In the genomic region with DNA sequence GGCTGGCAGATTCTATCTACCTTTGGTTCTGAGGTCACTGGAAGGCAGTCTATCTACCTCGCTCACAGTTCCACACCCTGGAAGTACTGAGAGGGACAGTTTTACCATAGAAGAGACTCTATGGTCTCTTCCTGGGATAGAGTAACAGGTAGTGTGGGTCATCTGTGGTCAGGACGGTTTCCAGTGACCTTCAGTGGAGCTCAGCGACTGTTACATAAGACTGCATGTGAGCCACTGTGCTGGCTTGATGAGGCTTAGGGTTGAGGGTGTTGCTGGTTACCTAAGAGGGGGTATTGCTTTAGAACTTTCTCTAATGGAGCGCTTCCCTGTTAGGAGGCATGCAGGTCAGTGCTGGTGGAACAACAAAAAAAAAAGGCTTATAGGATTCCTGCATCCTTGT, we compare ENCODE assay signal across 28 mouse cellular contexts.
A peak's percentile ranks its signal among the peaks of the same experiment; 100 is the strongest.
DNase-seq lines count a peak whose midpoint lies in the region; ATAC-seq and TF ChIP-seq lines count a peak whose summit lies in the region.
"Had no signal": no experiment of that assay in that cellular context is flagged by ENCODE, and none has a peak within 500 bp of the region (broad histone marks: within the 10 kb centered on the region; RNA-seq: fewer than 3 reads in every experiment).

No protein-coding gene starts in this region.

- no peaks in the 10 kb centered on the region for H3K36me3 ChIP-seq in kidney, embryonic 15.5 days
- no peaks in the 10 kb centered on the region for H3K36me3 ChIP-seq in stomach, postnatal 0 days (ENCODE audit: control insufficient read depth, insufficient read depth, low read length)
- H3K36me3 ChIP-seq: forebrain, embryonic 10.5 days; G1E; heart, embryonic 12.5 days; heart, embryonic 15.5 days; hindbrain, embryonic 10.5 days; hindbrain, embryonic 13.5 days had no signal

- DNase-seq in kidney, adult 11 months, result peak; percentile 39
- no peak for DNase-seq in kidney, postnatal 4 days
- peak; percentile 19 to 35 for DNase-seq in kidney, adult 8-10 months
- peak; percentile 50 for DNase-seq in 416B (ENCODE audit: low read depth)
- DNase-seq in stomach, postnatal 0 days (ENCODE audit: low spot score), result no peak
- DNase-seq: adrenal gland, postnatal 10 days; adrenal gland, postnatal 36 days; B cell, adult 2 months; cerebellum, adult 18-20 months; cerebellum, adult 9-10 months; cerebellum, postnatal 14 days; gastrocnemius, postnatal 10 days; gastrocnemius, postnatal 36 days; heart, adult 11 months; heart, postnatal 10 days; heart, postnatal 36 days had no signal

- TF ChIP-seq CTCF in stomach, postnatal 0 days (IDR thresholded peaks at IDR 0.05; ENCODE audit: low read depth), result no peak

- no peaks in the 10 kb centered on the region for H3K27me3 ChIP-seq in kidney, embryonic 15.5 days
- no peaks in the 10 kb centered on the region for H3K27me3 ChIP-seq in stomach, postnatal 0 days (ENCODE audit: control insufficient read depth, insufficient read depth, low read length)
- H3K27me3 ChIP-seq: CH12.LX; heart, embryonic 15.5 days; Patski had no signal

- no peak for ATAC-seq in kidney, embryonic 15.5 days (replicated peaks; ENCODE audit: low FRiP score)
- 0 out of 2 replicates have a peak, but pooled peaks have one; percentile 29 for ATAC-seq in megakaryocyte progenitor cell, adult 5-6 weeks (replicated peaks; ENCODE audit: poor library complexity)
- no peak for ATAC-seq in stomach, postnatal 0 days (ENCODE audit: low FRiP score, low TSS enrichment)
- ATAC-seq: forebrain, embryonic 13.5 days; forebrain, embryonic 16.5 days; Patski had no signal

- H3K9me3 ChIP-seq in kidney, embryonic 15.5 days (replicated peaks), result no peaks in the 10 kb centered on the region
- no peaks in the 10 kb centered on the region for H3K9me3 ChIP-seq in stomach, postnatal 0 days (ENCODE audit: control insufficient read depth, low read length)
- H3K9me3 ChIP-seq: forebrain, embryonic 10.5 days; forebrain, embryonic 13.5 days; G1E; heart, embryonic 12.5 days; heart, embryonic 15.5 days; hindbrain, embryonic 10.5 days; hindbrain, embryonic 13.5 days had no signal

- peaks cover 60% of the 10 kb centered on the region for H3K4me1 ChIP-seq in kidney, embryonic 15.5 days
- H3K4me1 ChIP-seq in stomach, postnatal 0 days (replicated peaks; ENCODE audit: control insufficient read depth, insufficient read depth), result no peaks in the 10 kb centered on the region

- no peak overlapping the region for H3K9ac ChIP-seq in kidney, embryonic 15.5 days
- H3K9ac ChIP-seq in stomach, postnatal 0 days (ENCODE audit: low read length), result no peak overlapping the region
- H3K9ac ChIP-seq: forebrain, embryonic 13.5 days; heart, embryonic 12.5 days; heart, embryonic 15.5 days; hindbrain, embryonic 13.5 days had no signal

- no peak overlapping the region for H3K27ac ChIP-seq in kidney, embryonic 15.5 days
- H3K27ac ChIP-seq in stomach, postnatal 0 days (replicated peaks), result no peak overlapping the region
- H3K27ac ChIP-seq: forebrain, embryonic 13.5 days; heart, embryonic 15.5 days; hindbrain, embryonic 13.5 days had no signal

- TF ChIP-seq EP300 in stomach, postnatal 0 days (optimal IDR thresholded peaks at IDR 0.05), result no peak

- H3K4me3 ChIP-seq in kidney, embryonic 15.5 days (replicated peaks), result no peak overlapping the region
- H3K4me3 ChIP-seq in stomach, postnatal 0 days (ENCODE audit: low read depth, low read length), result no peak overlapping the region
- H3K4me3 ChIP-seq: forebrain, embryonic 10.5 days; forebrain, embryonic 13.5 days; heart, embryonic 12.5 days; heart, embryonic 15.5 days; hindbrain, embryonic 10.5 days; hindbrain, embryonic 13.5 days had no signal

- no peak overlapping the region for H3K4me2 ChIP-seq in kidney, embryonic 15.5 days
- H3K4me2 ChIP-seq in stomach, postnatal 0 days (replicated peaks; ENCODE audit: low read depth), result no peak overlapping the region
- H3K4me2 ChIP-seq: forebrain, embryonic 13.5 days; heart, embryonic 12.5 days; heart, embryonic 15.5 days; hindbrain, embryonic 13.5 days had no signal

- WGBS in kidney, embryonic 15.5 days, result 77% methylated on average over 4 of the region's 4 CpGs
- WGBS in stomach, postnatal 0 days, result 82% methylated on average over 4 of the region's 4 CpGs

Comparison
In these comparisons a context has a peak if more than half of its experiments do, and no peak if none do; other contexts are left out.
1. DNase-seq: peak in kidney, adult 11 months (single experiment), kidney, adult 8-10 months (2 of 2) and 416B (single experiment); none in kidney, postnatal 4 days (0 of 2) and stomach, postnatal 0 days (single experiment).